Mouse (Mus musculus): ENCODE results near the gene Cdon. TPM values are rescaled to one million over a fixed set of nuclear protein-coding genes. Genes with fewer than 3 reads are reported as not detected.

Cdon gene
- total RNA-seq, 2 experiments from 2014 or later: 7.8 to 9.4 TPM

GRCm38 (mm10) chr9:35535876-35536275 lies 114.9 kb downstream of the Cdon start:
- no peak for DNase-seq (ENCODE audit: low spot score in 2 of 2)

DNA sequence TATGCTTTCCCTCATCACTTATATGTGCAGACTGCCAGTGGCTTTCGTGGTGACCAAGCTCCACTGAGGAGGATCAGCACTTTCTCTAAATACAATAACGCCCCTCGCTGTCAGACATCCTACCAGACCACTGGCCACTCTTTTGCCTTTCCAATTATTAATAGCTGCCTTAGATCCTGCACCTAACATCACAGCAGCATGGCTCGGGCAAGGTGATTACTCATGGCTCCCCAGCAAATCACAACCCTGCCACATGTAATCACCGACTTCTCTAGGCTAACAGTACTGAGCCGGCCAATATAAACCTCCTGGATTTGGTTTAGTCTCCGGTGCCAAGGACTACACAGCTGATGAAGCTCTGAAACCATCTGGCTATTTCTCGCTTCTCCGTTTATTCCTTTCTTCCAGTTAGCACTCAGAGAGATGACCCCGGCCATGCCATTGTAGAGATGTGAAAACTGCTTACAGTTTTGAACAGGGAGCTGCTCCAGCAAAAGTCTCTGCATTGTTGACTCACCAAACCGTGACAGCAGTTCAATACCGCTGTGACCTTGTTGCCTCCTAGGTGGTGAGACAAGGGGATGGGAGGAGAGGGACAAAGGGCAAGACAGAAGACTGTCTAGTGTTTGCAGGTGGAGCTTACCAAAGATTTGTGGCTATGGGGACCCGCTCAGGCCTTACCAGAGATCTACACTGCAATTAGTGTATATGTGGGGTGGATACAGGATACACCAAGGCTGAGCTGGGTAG lies 118.2 kb downstream of the Cdon start:
- DNase-seq (ENCODE audit: low spot score in 2 of 2): no peak

DNA sequence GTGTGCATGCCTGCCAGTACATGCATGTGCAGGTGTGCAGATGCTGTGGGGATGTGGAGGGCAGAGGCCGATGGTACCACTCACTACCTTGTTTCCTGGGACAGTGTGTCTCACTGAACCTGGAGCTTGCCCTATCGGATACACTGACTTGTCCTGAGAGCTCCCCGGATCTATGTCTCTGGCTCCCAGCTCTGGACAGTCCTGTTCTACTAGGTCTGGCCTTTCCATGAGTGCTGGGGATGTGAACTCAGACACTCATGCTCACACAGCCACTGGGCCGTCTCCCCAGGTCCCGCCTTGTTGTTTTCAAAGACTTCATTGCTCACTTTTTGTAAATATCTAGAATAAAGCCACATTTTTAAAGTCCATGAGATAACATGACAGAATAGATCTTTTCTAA lies 120.1 kb downstream of the Cdon start:
- no peak for DNase-seq (ENCODE audit: low spot score in 2 of 2)

GRCm38 (mm10) chr9:35541488-35541887 lies 120.6 kb downstream of the Cdon start:
- peak; percentile 73 to 87 for DNase-seq (ENCODE audit: low spot score in 2 of 2)

DNA sequence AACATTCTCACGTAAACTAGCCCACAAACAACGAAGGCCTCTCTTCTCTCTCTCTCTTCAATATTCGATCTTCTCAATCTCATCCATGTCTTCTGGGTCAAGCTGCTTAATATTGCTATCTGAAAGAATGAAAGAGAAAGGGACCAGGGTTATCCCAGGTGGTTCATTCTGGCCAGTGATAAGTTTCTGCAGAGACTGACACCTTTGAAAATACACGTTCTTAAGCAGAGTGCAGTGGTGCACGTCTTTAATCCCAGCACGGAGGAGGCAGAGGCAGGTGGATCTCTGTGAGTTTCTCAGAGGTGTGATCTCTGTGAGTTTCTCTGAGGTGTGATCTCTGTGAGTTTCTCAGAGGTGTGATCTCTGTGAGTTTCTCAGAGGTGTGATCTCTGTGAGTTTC lies 121.0 kb downstream of the Cdon start:
- no peak for DNase-seq (ENCODE audit: low spot score in 2 of 2)

DNA sequence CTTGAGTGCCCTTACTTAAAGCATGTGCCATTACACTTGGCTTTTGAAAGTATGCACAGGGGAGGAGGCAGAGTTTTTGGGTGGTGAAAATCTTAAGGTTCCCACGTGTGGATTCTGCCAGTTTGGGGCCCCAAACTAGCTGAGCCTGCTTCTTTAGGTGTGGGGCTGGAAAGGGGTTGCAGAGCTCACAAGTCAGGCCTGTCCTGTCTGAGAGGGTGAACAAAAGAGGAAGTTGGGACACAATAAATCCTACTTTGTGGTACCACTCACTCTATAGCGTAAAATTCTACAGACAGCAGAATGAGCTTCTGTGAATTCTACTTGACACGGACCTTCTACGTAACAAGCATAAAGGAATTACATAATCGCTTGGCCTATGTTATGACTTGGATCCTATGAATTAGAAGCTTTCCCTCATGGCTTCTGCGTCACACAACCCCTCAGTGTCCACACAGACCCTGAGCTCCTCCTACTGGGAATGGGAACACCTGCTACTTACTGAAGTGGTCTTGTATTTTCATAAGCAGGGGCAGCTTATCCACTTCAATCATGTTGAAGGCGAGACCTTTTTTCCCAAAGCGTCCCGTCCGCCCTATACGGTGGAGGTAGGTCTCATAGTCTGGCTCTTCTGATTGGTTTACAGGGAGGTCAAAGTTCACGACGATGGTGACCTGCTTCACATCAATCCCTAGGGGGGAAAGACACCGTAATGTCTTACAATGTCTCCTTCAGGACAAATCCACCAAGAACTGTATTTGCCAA lies 122.4 kb downstream of the Cdon start:
- no peak for DNase-seq (ENCODE audit: low spot score in 2 of 2)

GRCm38 (mm10) chr9:35544666-35545065 lies 123.7 kb downstream of the Cdon start:
- DNase-seq (ENCODE audit: low spot score in 2 of 2): no peak

DNA sequence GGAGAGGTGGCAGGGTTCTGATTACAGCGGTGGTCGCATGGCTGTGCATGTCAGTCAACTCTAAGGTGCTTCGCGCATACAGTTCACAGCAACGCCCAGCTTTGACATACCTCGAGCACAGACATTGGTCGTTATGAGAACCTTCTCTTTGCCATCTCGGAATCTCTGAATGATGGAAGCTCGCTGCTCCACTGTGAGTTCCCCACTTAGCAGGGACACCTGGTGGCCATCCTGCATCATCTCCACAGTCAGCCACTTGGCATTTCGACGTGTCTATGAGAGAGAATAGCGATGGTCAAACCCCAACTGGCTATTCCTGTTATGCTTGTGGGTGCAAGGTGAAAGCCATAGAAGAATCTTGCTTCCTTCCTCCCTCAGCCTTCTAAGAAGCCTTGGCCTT lies 124.8 kb downstream of the Cdon start:
- no peak for DNase-seq (ENCODE audit: low spot score in 2 of 2)

- DNase-seq (ENCODE audit: low spot score in 2 of 2): no peak
Measured at GRCm38 (mm10) chr9:35546745-35547144, 125.8 kb downstream of the Cdon start.

DNA sequence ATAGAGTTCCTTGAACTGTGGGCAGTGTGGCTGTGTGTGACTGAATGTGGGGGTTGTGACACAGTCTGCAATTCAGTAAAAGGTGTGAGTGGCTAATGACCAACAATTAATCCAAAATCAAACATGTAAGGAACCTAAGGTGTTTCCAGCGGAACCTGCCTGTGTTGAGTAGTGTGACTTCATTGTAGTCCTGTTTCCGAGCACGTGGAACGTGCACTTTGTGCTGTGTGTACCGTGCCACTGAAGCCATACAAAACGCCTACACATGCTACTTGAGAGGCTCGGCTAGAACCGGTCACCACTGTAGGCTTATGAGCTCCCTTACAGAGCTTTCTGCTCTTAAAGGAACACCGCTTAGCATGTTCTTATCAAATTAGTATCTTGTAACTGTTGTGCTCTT lies 127.5 kb downstream of the Cdon start:
- DNase-seq (ENCODE audit: low spot score in 2 of 2): no peak

DNA sequence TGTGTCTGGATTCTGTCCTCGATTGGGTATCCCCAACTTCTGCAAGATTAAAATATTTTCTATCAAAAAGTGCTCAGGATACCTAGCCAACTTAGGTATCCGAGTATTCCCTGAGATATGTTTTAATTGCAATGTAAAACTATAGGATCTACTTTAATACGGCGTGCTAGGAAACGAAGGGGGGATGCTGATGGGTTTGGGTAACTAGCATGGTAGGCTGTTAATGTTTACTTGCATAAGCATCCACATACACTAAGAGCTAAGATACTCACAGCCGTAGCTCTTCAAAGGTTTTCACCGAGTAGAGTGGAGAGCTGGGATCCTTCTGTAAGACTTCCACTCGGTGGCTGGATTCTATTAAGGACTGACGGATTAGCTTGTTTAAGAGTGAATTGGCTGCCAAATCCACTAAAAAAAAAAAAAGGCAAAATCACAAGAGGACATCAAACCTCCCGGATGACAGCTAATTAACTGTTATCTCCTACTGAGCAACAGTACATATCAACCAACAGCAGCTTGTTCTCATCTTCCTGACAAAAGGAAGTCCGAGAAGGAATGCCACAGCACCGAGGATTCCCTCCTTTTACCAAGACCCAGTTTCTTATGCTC lies 135.7 kb downstream of the Cdon start:
- DNase-seq (ENCODE audit: low spot score in 2 of 2): no peak

Other genes starting within 250 kb of the Cdon start
- gene Dcps, start 245.1 kb upstream of the Cdon start, total RNA-seq (2021): 10 to 100 TPM; 14.7 to 18.6 TPM
- 10 to 100 TPM; 65.5 to 68.8 TPM for gene Srpr, start 221.0 kb upstream of the Cdon start, total RNA-seq (2021)
- 1 to 10 TPM; 2.4 to 2.7 TPM for gene Tirap, start 220.8 kb upstream of the Cdon start, total RNA-seq (2021)
- gene Foxred1, start 210.1 kb upstream of the Cdon start, total RNA-seq (2021): 10 to 100 TPM; 29.7 to 36.0 TPM
- gene Fam118b, start 153.3 kb upstream of the Cdon start, total RNA-seq (2021): 10 to 100 TPM; 20.3 to 25.2 TPM
- 10 to 100 TPM in 1 of 2 experiments, 1 to 10 TPM in 1; 9.8 to 10.8 TPM for gene Rpusd4, start 153.3 kb upstream of the Cdon start, total RNA-seq (2021)
- gene Gm1113, start 97.1 kb downstream of the Cdon start, total RNA-seq (2021): not detected
- gene Ddx25, start 137.4 kb downstream of the Cdon start, total RNA-seq (2021): 10 to 100 TPM; 17.7 to 18.4 TPM
- gene Pus3, start 137.5 kb downstream of the Cdon start, total RNA-seq (2021): 10 to 100 TPM; 12.0 to 12.1 TPM
- under 1 TPM; 0.93 to 0.98 TPM for gene Pate2, start 149.2 kb downstream of the Cdon start, total RNA-seq (2021)
- 1 to 10 TPM; 9.0 to 9.1 TPM for gene Hyls1, start 149.3 kb downstream of the Cdon start, total RNA-seq (2021)
- not detected for gene Pate4, start 190.8 kb downstream of the Cdon start, total RNA-seq (2021)
- gene Pate3, start 227.1 kb downstream of the Cdon start, total RNA-seq (2021): not detected

Data from left cerebral cortex, adult 18-20 months (tissue).